Mouse (Mus musculus) kidney, postnatal 36 days (tissue): ENCODE results near the gene B830017H08Rik.

Experiments
- DNase-seq, 2 experiments: peaks; one replicate each; pipeline ENCODE4 v3.0.0; 2021 to 2022; ENCODE audit warnings: mixed read lengths in 2 of 2

B830017H08Rik gene

GRCm38 (mm10) chr16:17851860-17852259, 18.9 kb downstream of the B830017H08Rik start:
- no peak for DNase-seq

GRCm38 (mm10) chr16:17853263-17853662, 20.3 kb downstream of the B830017H08Rik start:
- no peak for DNase-seq

- DNase-seq = no peak
Measured at GRCm38 (mm10) chr16:17857157-17857556, 24.2 kb downstream of the B830017H08Rik start.

GRCm38 (mm10) chr16:17858592-17858991, 25.7 kb downstream of the B830017H08Rik start:
- DNase-seq = peak; percentile 30 to 58

GRCm38 (mm10) chr16:17865293-17865692, 32.4 kb downstream of the B830017H08Rik start:
- peak in 1 of 2 experiments; percentile 50 for DNase-seq

GRCm38 (mm10) chr16:17865770-17866169, 32.8 kb downstream of the B830017H08Rik start:
- DNase-seq = peak; percentile 55 to 64

GRCm38 (mm10) chr16:17871248-17871647, 38.3 kb downstream of the B830017H08Rik start:
- DNase-seq = no peak

- no peak for DNase-seq
Measured at GRCm38 (mm10) chr16:17872995-17873394, 40.1 kb downstream of the B830017H08Rik start.

- DNase-seq = peak; percentile 17 to 30
Measured at GRCm38 (mm10) chr16:17875174-17875573, 42.3 kb downstream of the B830017H08Rik start.

- no peak for DNase-seq
Measured at GRCm38 (mm10) chr16:17876096-17876495, 43.2 kb downstream of the B830017H08Rik start.

- no peak for DNase-seq
Measured at GRCm38 (mm10) chr16:17879571-17879970, 46.6 kb downstream of the B830017H08Rik start.

- peak in 1 of 2 experiments; percentile 13 for DNase-seq
Measured at GRCm38 (mm10) chr16:17882196-17882595, 49.3 kb downstream of the B830017H08Rik start.

GRCm38 (mm10) chr16:17884116-17884515, 51.2 kb downstream of the B830017H08Rik start:
- DNase-seq = peak in 1 of 2 experiments; percentile 12
